In genomic region chr15:84557189-84557921, GRCm38 (mm10) we compare ENCODE assay signal across 8 mouse cellular contexts. TPM values are rescaled to one million over a fixed set of nuclear protein-coding genes. Genes with fewer than 3 reads are reported as not detected.
A peak's percentile ranks its signal among the peaks of the same experiment; 100 is the strongest.
DNase-seq lines count a peak whose midpoint lies in the region; ATAC-seq and TF ChIP-seq lines count a peak whose summit lies in the region.

Gene Rtl6, minus strand, starts transcription at chr15:84557823.

- peaks cover 43% of the 10 kb centered on the region for H3K36me3 ChIP-seq in hindbrain, embryonic 13.5 days
- peaks cover 5% of the 10 kb centered on the region; the same call in 1 of the 2 replicates for H3K36me3 ChIP-seq in lung, embryonic 16.5 days (ENCODE audit: control insufficient read depth, insufficient read depth, low read length)
- H3K36me3 ChIP-seq in thymus, adult 2 months (ENCODE audit: control insufficient read depth, insufficient read depth, low read length): no peaks in the 10 kb centered on the region

- 0 out of 2 replicates have a peak, but pooled peaks have one; percentile 15 for TF ChIP-seq CTCF in thymus, adult 2 months (IDR thresholded peaks at IDR 0.05; ENCODE audit: borderline replicate concordance, control insufficient read depth, extremely low read depth, insufficient read depth, low read length, poor library complexity)

- peak within 1 kb of the TSS; percentile 87 for H3K9ac ChIP-seq in hindbrain, embryonic 13.5 days
- peak within 1 kb of the TSS; percentile 76 for H3K9ac ChIP-seq in lung, embryonic 16.5 days (ENCODE audit: low read length)

- H3K9me3 ChIP-seq in hindbrain, embryonic 13.5 days: no peaks in the 10 kb centered on the region
- 0 out of 2 replicates have a peak, but pooled peaks cover 3% of the 10 kb centered on the region for H3K9me3 ChIP-seq in lung, embryonic 16.5 days (ENCODE audit: control insufficient read depth, low read length)

- H3K4me3 ChIP-seq in hindbrain, embryonic 13.5 days: peak within 1 kb of the TSS; percentile 66
- peak within 1 kb of the TSS; percentile 70 for H3K4me3 ChIP-seq in lung, embryonic 16.5 days (ENCODE audit: low read length)
- H3K4me3 ChIP-seq in thymus, adult 2 months (ENCODE audit: control insufficient read depth, insufficient read depth, low read length): peak within 1 kb of the TSS; percentile 81

- H3K4me1 ChIP-seq in hindbrain, embryonic 13.5 days (replicated peaks): peaks cover 53% of the 10 kb centered on the region
- peaks cover 4% of the 10 kb centered on the region for H3K4me1 ChIP-seq in lung, embryonic 16.5 days (replicated peaks; ENCODE audit: control insufficient read depth, insufficient read depth, low read length)
- peaks cover 8% of the 10 kb centered on the region for H3K4me1 ChIP-seq in thymus, adult 2 months (replicated peaks; ENCODE audit: control insufficient read depth, insufficient read depth, low read length)

- peak within 1 kb of the TSS; percentile 80 for H3K4me2 ChIP-seq in hindbrain, embryonic 13.5 days
- H3K4me2 ChIP-seq in lung, embryonic 16.5 days (ENCODE audit: low read depth, low read length): peak within 1 kb of the TSS; percentile 94

- ATAC-seq in hindbrain, embryonic 13.5 days (ENCODE audit: low FRiP score): peak; percentile 91
- ATAC-seq in lung, embryonic 16.5 days (ENCODE audit: low read depth): peak; percentile 94

- peak; percentile 90 for DNase-seq in Muller cell, postnatal 12 days (ENCODE audit: inconsistent ontology term)
- DNase-seq in cerebellum, postnatal 10 days: peak; percentile 96 to 97
- DNase-seq in frontal cortex, postnatal 25 days (ENCODE audit: low spot score in 2 of 2): peak; percentile 74 to 77
- DNase-seq in layer of hippocampus, postnatal 10 days (ENCODE audit: low spot score in 2 of 2): peak; percentile 78 to 88
- DNase-seq in ovary, postnatal 10 days (ENCODE audit: low spot score): peak; percentile 54
- DNase-seq in thymus, adult 2 months: peak; percentile 76

- WGBS in hindbrain, embryonic 13.5 days: 12% methylated on average over 59 of the region's 59 CpGs
- 7% methylated on average over 58 of the region's 59 CpGs for WGBS in lung, embryonic 16.5 days
- WGBS in thymus, adult 2 months: 13% methylated on average over 59 of the region's 59 CpGs

- peaks cover 15% of the 10 kb centered on the region; the same call in 1 of the 2 replicates for H3K27me3 ChIP-seq in hindbrain, embryonic 13.5 days
- no peaks in the 10 kb centered on the region for H3K27me3 ChIP-seq in lung, embryonic 16.5 days (ENCODE audit: control insufficient read depth, insufficient read depth, low read depth, low read length)
- H3K27me3 ChIP-seq in thymus, adult 2 months (ENCODE audit: control insufficient read depth, insufficient read depth, low read length): no peaks in the 10 kb centered on the region

- no peak for TF ChIP-seq POLR2A in thymus, adult 2 months (IDR thresholded peaks at IDR 0.05; ENCODE audit: control insufficient read depth, extremely low read depth, insufficient read depth, low read length, poor library complexity)

- H3K27ac ChIP-seq in hindbrain, embryonic 13.5 days: peak within 1 kb of the TSS; percentile 93
- peak within 1 kb of the TSS; percentile 67 for H3K27ac ChIP-seq in lung, embryonic 16.5 days (ENCODE audit: low read length)
- no peak within 1 kb of the TSS for H3K27ac ChIP-seq in thymus, adult 2 months (ENCODE audit: control insufficient read depth, insufficient read depth, low read length)

RNA-seq across cellular contexts. Expression of gene Rtl6, which starts in this region (rescaled TPM):
- polyA plus RNA-seq in hindbrain, embryonic 13.5 days (2015; fragmentation: Nextera tagmentation; extraction: Ambion mirVana): 51.6 and 54.4 TPM in 2 replicates
- 10 to 100 TPM; 60.6 to 65.2 TPM for total RNA-seq in layer of hippocampus, postnatal 10 days (2021)
- polyA plus RNA-seq in lung, embryonic 16.5 days (2015; fragmentation: Nextera tagmentation; extraction: Ambion mirVana): 9.7 and 10.0 TPM in 2 replicates
- 18.8 and 26.1 TPM in 2 replicates for polyA plus RNA-seq in thymus, adult 2 months (2012; rRNA removed)
